ENCODE assay signal across 8 mouse cellular contexts in genomic region chr12:37450366-37451156, GRCm38 (mm10).
DNase-seq lines count a peak whose midpoint lies in the region; ATAC-seq and TF ChIP-seq lines count a peak whose summit lies in the region.

No protein-coding gene starts in this region.

- peak; percentile 84 for ATAC-seq in forebrain, embryonic 14.5 days
- no peak for ATAC-seq in liver, embryonic 14.5 days (ENCODE audit: insufficient read depth)

- H3K4me3 ChIP-seq in forebrain, embryonic 14.5 days (ENCODE audit: low read depth, low read length): no peak overlapping the region
- H3K4me3 ChIP-seq in liver, embryonic 14.5 days (ENCODE audit: insufficient read depth in 1 of 2, low read depth in 2 of 2, low read length in 2 of 2): no peak overlapping the region

- H3K36me3 ChIP-seq in forebrain, embryonic 14.5 days (ENCODE audit: control insufficient read depth, insufficient read depth, low read length): no peaks in the 10 kb centered on the region
- no peaks in the 10 kb centered on the region for H3K36me3 ChIP-seq in liver, embryonic 14.5 days (replicated peaks; ENCODE audit: control insufficient read depth, insufficient read depth, low read depth)

- WGBS in forebrain, embryonic 14.5 days: 18% methylated on average over 6 of the region's 6 CpGs
- WGBS in liver, embryonic 14.5 days (ENCODE audit: insufficient replicate concordance): 13% methylated on average over 6 of the region's 6 CpGs

- DNase-seq in urinary bladder, postnatal 14 days (ENCODE audit: low spot score): peak; percentile 49
- no peak for DNase-seq in urinary bladder, adult 2 months (ENCODE audit: low spot score)
- peak; percentile 8 for DNase-seq in c-Kit-positive CD71-positive TER-119-negative erythroid progenitor cells, embryonic 14.5 days (ENCODE audit: low read depth)
- DNase-seq in forebrain, embryonic 14.5 days (ENCODE audit: low spot score): peak; percentile 91
- DNase-seq in kidney, postnatal 10 days: peak; percentile 81
- peak; percentile 1 to 11 (median 5) for DNase-seq in liver, embryonic 14.5 days (ENCODE audit: low read depth in 3 of 3, low spot score in 3 of 3)
- peak; percentile 76 for DNase-seq in retina, postnatal 1 day
- DNase-seq in spleen, postnatal 4 days (ENCODE audit: low spot score in 2 of 2): no peak

- no peaks in the 10 kb centered on the region for H3K27me3 ChIP-seq in forebrain, embryonic 14.5 days (replicated peaks; ENCODE audit: control insufficient read depth, insufficient read depth, low read length)
- no peaks in the 10 kb centered on the region for H3K27me3 ChIP-seq in liver, embryonic 14.5 days (ENCODE audit: control insufficient read depth, insufficient read depth, low read length)

- no peaks in the 10 kb centered on the region for H3K9me3 ChIP-seq in forebrain, embryonic 14.5 days (replicated peaks; ENCODE audit: control insufficient read depth, low read length)
- H3K9me3 ChIP-seq in liver, embryonic 14.5 days (ENCODE audit: control insufficient read depth, low read length): no peaks in the 10 kb centered on the region

- peak; percentile 52; the same call in 1 of the 2 replicates for TF ChIP-seq CTCF in liver, embryonic 14.5 days (IDR thresholded peaks at IDR 0.05; ENCODE audit: low read depth)

- no peak overlapping the region for H3K9ac ChIP-seq in forebrain, embryonic 14.5 days (ENCODE audit: low read length)
- H3K9ac ChIP-seq in liver, embryonic 14.5 days (replicated peaks): no peak overlapping the region

- H3K27ac ChIP-seq in forebrain, embryonic 14.5 days (ENCODE audit: low read depth, low read length): no peak overlapping the region
- H3K27ac ChIP-seq in liver, embryonic 14.5 days: no peak overlapping the region

- no peak for TF ChIP-seq EP300 in liver, embryonic 14.5 days (IDR thresholded peaks at IDR 0.05; ENCODE audit: low read depth)

- H3K4me2 ChIP-seq in forebrain, embryonic 14.5 days (ENCODE audit: low read length): no peak overlapping the region
- no peak overlapping the region for H3K4me2 ChIP-seq in liver, embryonic 14.5 days (ENCODE audit: low read depth)

- peaks cover 4% of the 10 kb centered on the region; the same call in 1 of the 2 replicates for H3K4me1 ChIP-seq in forebrain, embryonic 14.5 days (ENCODE audit: control insufficient read depth, insufficient read depth, low read length)
- no peaks in the 10 kb centered on the region for H3K4me1 ChIP-seq in liver, embryonic 14.5 days (replicated peaks; ENCODE audit: control insufficient read depth in 2 of 2, insufficient read depth in 2 of 2, low read length in 1 of 2)

Comparison
In these comparisons a context has a peak if more than half of its experiments do, and no peak if none do; other contexts are left out.
1. DNase-seq: peak in urinary bladder, postnatal 14 days (single experiment), c-Kit-positive CD71-positive TER-119-negative erythroid progenitor cells, embryonic 14.5 days (single experiment), forebrain, embryonic 14.5 days (single experiment), kidney, postnatal 10 days (single experiment), liver, embryonic 14.5 days (3 of 3) and retina, postnatal 1 day (single experiment); none in urinary bladder, adult 2 months (single experiment) and spleen, postnatal 4 days (0 of 2).